Mouse (Mus musculus) kidney, embryonic 16.5 days (tissue): ENCODE data around the gene Cdc25a. TPM values are rescaled to one million over a fixed set of nuclear protein-coding genes. Genes with fewer than 3 reads are reported as not detected.

ENCODE experiments used
- ATAC-seq: fragments of 200-750 bp; cut with Nextera tagmentation; 2 replicates; pipeline ENCODE4 v1.8.0; 2017; ENCODE audit warnings: moderate TSS enrichment; ENCODE audit not compliant: low FRiP score, low TSS enrichment
- H3K27ac ChIP-seq: fragments of 300-500 bp; sonication (generic); 2 replicates; pipeline ENCODE4 v1.5.1; 2014; ENCODE audit warnings: low read length
- H3K27me3 ChIP-seq: fragments of 300-500 bp; sonication (generic); 2 replicates; pipeline ENCODE4 v1.6.1; 2014; ENCODE audit warnings: low read length, control low read depth, mixed read lengths; ENCODE audit not compliant: insufficient read depth
- H3K36me3 ChIP-seq: fragments of 300-500 bp; sonication (generic); 2 replicates; pipeline ENCODE4 v1.6.1; 2014; ENCODE audit warnings: low read length, control low read depth, mixed read lengths; ENCODE audit not compliant: insufficient read depth
- H3K4me1 ChIP-seq: fragments of 300-500 bp; sonication (generic); 2 replicates; pipeline ENCODE4 v1.6.1; 2014; ENCODE audit warnings: low read length, control low read depth, mixed read lengths; ENCODE audit not compliant: insufficient read depth
- H3K4me2 ChIP-seq: fragments of 300-500 bp; sonication (generic); replicated peaks from 2 replicates; pipeline ENCODE4 v1.6.1; 2014; ENCODE audit warnings: low read depth, low read length
- H3K4me3 ChIP-seq: fragments of 300-500 bp; sonication (generic); 2 replicates; pipeline ENCODE4 v1.5.1; 2014; ENCODE audit warnings: mild to moderate bottlenecking, low read length
- H3K9ac ChIP-seq: fragments of 300-500 bp; sonication (generic); replicated peaks from 2 replicates; pipeline ENCODE4 v1.6.1; 2014; ENCODE audit warnings: low read length
- H3K9me3 ChIP-seq: fragments of 300-500 bp; sonication (generic); 2 replicates; pipeline ENCODE4 v1.6.1; 2016; ENCODE audit warnings: low read length, control low read depth
- WGBS: fragments of 180-500 bp; shearing (Covaris S2); extraction: QIAGEN DNeasy Blood & Tissue Kit; methylation state at CpG from one replicate; pipeline ENCODE4 v1.1.7; 2014; 5-methylcytosine and 5-hydroxymethylcytosine counted together
- polyA plus RNA-seq: library from polyadenylated mRNA; unstranded; fragments of >200 nt; fragmentation: Nextera tagmentation; extraction: Ambion mirVana; gene quantifications from 2 replicates; pipeline ENCODE4 v1.2.1, GENCODE M21; 2015

Gene Cdc25a
- 24.3 and 28.0 TPM in 2 replicates for polyA plus RNA-seq

DNA sequence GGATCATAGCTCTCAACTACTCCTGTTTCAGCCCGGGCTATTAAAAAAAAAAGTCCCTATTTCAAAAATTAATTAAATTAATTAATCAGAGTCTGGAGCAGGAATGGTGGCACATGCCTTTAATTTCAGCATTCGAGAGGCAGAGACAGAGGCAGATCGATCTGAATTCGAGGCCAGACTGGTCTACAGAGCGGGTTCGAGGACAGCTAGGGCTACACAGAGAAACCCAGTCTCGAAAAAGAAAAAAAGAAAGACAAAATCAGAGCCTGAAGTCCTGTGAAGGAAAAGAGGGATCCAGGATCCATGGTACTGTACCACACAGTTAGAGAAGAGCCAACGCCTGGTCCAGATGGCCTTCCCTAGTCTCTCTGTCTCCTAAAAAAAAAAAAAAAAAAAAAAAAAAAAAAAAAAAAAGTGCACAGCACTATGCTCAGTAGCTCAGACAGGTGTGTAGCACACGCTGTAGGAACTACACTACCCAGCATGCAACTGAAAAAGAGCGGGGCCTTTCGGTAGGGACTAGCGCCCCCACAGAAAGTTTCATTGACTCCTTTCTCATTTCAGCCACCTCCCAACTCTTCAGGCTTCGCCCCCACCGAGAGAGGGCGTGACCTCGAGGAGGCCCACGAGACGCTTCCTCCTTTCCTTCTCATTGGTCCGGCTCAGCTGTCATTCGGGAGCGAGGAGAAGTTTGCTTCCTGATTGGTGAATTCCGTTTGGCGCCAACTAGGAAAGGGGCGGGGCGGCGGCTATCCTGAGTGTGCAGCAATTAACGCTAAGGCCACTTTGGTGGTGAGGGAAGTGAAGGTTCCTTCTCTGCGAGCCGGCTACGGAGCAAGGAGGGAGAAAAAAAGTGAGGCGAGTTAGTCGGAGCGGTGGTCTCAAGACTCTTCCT, at the start of gene Cdc25a:
Gene Cdc25a (plus strand): TSS at position 783 of the 895 bp plus-strand sequence.
- no peaks in the 10 kb centered on the region for H3K27me3 ChIP-seq
- H3K4me2 ChIP-seq, result peak within 1 kb of the TSS; percentile 81
- H3K9me3 ChIP-seq, result no peaks in the 10 kb centered on the region
- ATAC-seq, result peak; percentile 94
- peak within 1 kb of the TSS; percentile 94 for H3K27ac ChIP-seq
- 7% methylated on average over 33 of the region's 33 CpGs for WGBS
- peaks cover 22% of the 10 kb centered on the region for H3K4me1 ChIP-seq
- peak within 1 kb of the TSS; percentile 93 for H3K9ac ChIP-seq
- peak within 1 kb of the TSS; percentile 81 for H3K4me3 ChIP-seq
- H3K36me3 ChIP-seq, result peaks cover 24% of the 10 kb centered on the region

DNA sequence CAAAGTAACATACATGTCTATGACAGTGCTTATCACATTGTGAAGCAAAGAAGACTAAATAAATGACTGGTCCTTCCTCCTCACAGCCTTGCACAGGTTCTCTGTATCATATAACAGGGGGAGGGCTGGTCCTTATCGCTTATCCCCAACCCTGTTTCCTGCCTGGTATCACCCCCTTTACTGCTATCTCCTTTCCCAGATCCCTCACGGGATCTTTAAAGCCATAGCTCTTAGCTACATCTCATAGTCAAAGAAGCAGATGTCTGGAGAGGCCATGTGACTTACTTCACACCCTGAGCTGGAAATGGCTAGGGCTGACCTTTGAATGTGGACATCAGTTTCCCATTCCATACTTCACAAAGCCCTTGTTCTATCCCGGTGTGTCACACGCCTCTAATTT, 49.6 kb upstream of the Cdc25a start:
- ATAC-seq, result no peak
- peaks cover 5% of the 10 kb centered on the region for H3K36me3 ChIP-seq
- H3K4me1 ChIP-seq, result no peaks in the 10 kb centered on the region

DNA sequence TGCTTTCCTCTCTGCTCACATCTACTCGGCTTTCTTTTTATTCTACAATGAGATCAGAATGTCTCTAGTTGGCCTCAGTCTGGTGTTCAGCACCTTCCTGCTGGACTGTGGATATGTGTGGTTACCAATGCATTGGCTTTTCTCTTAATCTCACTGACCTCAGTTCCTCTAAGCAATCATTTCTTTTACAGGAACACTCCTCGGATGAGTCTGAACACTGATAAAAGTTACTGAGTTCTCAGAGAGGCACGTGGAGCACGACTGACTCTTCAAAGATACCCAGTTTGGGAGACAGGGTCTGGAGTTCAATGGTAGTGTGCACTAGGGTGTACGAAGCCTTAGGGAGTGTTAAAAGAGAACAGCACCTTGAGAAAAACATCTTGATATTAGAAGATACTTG, 49.2 kb upstream of the Cdc25a start:
- no peaks in the 10 kb centered on the region for H3K9me3 ChIP-seq
- ATAC-seq, result no peak
- H3K27ac ChIP-seq, result no peak overlapping the region
- H3K4me2 ChIP-seq, result no peak overlapping the region
- 76% methylated on average over 5 of the region's 5 CpGs for WGBS
- H3K9ac ChIP-seq, result no peak overlapping the region
- H3K4me3 ChIP-seq, result no peak overlapping the region
- no peaks in the 10 kb centered on the region for H3K4me1 ChIP-seq
- H3K36me3 ChIP-seq, result peaks cover 5% of the 10 kb centered on the region
- H3K27me3 ChIP-seq, result no peaks in the 10 kb centered on the region

More for the DNA sequence above, 49.6 kb upstream of the Cdc25a start:
- WGBS, result 57% methylated on average over 4 of the region's 4 CpGs
- Histone ChIP-seq H3K9me3 (no peaks in the 10 kb centered on the region), H3K27ac (no peak overlapping the region), H3K4me3 (no peak overlapping the region), H3K9ac (no peak overlapping the region), H3K4me2 (no peak overlapping the region), H3K27me3 (no peaks in the 10 kb centered on the region)

DNA sequence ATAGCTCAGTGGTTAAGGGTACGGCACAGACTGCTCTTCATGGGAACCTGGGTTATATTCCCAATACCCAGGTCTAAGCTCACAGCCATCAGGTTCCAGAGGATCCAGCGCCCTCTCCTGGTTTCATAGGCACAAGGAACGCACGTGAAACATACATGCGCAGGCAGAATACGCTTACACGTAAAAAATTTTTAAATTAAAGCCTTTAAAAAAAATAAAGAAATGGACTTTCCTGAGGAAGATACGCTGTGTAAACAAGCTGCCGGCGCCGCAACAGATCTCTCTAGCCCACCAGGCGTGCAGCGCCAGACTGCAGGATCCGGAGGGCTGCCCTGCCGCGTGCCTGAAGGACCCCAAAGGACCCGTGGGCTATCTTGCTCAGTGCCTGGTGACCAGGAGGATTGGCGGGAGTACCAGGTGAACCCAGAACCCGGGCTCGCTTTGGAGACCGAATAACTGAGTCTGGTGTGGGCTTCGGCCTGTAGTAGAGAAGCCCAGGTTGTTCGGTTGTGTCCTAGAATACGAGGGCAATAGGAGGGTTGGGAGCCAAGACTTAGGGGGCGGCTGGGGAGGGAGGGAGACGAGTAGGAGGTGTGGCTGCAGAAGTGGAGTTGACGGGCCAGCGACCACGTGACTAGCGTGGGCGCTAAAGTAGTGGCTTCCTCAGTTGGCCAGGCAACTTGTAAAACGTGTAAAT, 42.8 kb upstream of the Cdc25a start, which contains the start of gene Nme6:
Gene Nme6 (plus strand): TSS at position 359 of the 697 bp plus-strand sequence.
- peak; percentile 98 for ATAC-seq
- H3K9ac ChIP-seq, result peak within 1 kb of the TSS; percentile 76
- no peaks in the 10 kb centered on the region for H3K9me3 ChIP-seq
- H3K4me2 ChIP-seq, result peak within 1 kb of the TSS; percentile 82
- H3K4me3 ChIP-seq, result peak within 1 kb of the TSS; percentile 61
- peaks cover 13% of the 10 kb centered on the region for H3K36me3 ChIP-seq
- H3K4me1 ChIP-seq, result peaks cover 8% of the 10 kb centered on the region
- peak within 1 kb of the TSS; percentile 76 for H3K27ac ChIP-seq
- no peaks in the 10 kb centered on the region for H3K27me3 ChIP-seq
- under 1% methylated on average over 32 of the region's 32 CpGs for WGBS

DNA sequence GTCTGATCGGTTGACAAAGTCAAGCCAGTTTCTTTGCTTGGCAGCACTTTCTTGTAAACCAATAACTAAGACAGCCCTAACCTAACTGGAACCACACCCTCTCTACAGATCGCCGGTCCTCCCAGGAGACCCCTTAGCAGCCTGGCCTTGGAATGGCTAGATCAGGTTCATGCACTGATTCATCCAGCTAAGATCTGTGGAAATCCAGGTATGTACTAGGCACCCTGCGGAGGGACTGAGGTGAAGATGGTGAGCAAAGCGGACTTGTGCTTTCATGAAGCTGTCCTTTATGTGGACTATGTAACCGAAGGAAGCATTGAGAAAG, 42.3 kb upstream of the Cdc25a start:
- H3K27ac ChIP-seq, result peak overlapping the region; percentile 76; the same call in 1 of the 2 replicates
- H3K9ac ChIP-seq, result peak overlapping the region; percentile 76
- H3K4me3 ChIP-seq, result peak overlapping the region; percentile 61
- peak overlapping the region; percentile 82 for H3K4me2 ChIP-seq
- H3K36me3 ChIP-seq, result peaks cover 13% of the 10 kb centered on the region
- no peaks in the 10 kb centered on the region for H3K9me3 ChIP-seq
- ATAC-seq, result peak; percentile 78
- H3K4me1 ChIP-seq, result peaks cover 8% of the 10 kb centered on the region
- 11% methylated on average over 6 of the region's 6 CpGs for WGBS
- H3K27me3 ChIP-seq, result no peaks in the 10 kb centered on the region

DNA sequence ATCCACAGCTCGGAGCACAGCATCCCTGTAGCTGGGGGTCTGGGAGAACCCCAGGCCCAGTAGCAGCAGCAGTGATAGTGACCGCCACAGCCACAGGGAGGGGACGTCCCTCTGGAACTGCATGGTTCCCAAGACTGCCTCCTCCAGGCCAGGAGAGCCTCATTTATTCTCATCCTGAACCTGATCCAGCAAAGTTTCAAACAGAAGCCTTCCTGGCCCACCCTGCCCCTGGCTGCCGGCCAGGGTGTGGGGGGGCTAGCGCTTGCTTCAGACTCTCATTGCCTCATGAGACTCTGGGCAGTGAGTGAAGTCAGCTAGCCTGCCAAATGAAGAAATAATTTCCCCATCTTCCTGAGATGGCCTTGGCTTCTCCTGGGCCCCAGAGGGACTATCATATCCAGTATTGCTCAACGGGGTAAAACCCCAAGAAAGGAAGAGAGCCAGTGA, 26.0 kb upstream of the Cdc25a start, which contains the start of gene Camp:
Gene Camp (minus strand): TSS at position 306 of the 447 bp plus-strand sequence.
- Histone ChIP-seq H3K9ac (no peak within 1 kb of the TSS), H3K27me3 (no peaks in the 10 kb centered on the region), H3K36me3 (no peaks in the 10 kb centered on the region), H3K27ac (no peak within 1 kb of the TSS), H3K9me3 (no peaks in the 10 kb centered on the region), H3K4me2 (no peak within 1 kb of the TSS), H3K4me1 (no peaks in the 10 kb centered on the region), H3K4me3 (no peak within 1 kb of the TSS)
- ATAC-seq, result peak; percentile 61
- 50% methylated on average over 6 of the region's 6 CpGs for WGBS

DNA sequence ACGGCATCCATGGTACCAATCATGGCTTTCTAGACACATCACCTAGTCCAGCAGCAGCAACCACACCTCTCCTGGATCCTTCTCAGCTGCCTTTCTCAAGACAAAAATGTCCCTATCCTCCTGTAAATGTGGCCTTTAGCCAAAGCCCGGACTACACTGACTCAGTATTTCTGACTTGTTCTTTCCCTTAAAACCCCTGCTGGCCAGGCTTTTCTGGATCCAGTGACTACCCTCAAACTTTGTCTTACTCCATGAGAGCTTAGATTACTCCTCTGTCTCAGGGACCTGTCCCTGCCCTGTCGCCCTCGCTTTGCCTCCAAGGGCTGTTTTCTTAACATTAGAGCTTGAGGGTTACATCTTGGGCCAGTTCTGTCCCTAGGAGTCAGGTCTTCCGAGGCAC, 25.3 kb upstream of the Cdc25a start:
- Histone ChIP-seq H3K9me3 (no peaks in the 10 kb centered on the region), H3K4me2 (no peak overlapping the region), H3K9ac (no peak overlapping the region), H3K36me3 (no peaks in the 10 kb centered on the region), H3K4me1 (no peaks in the 10 kb centered on the region), H3K27ac (no peak overlapping the region), H3K27me3 (no peaks in the 10 kb centered on the region), H3K4me3 (no peak overlapping the region)
- ATAC-seq, result no peak
- 90% methylated on average over 5 of the region's 5 CpGs for WGBS

DNA sequence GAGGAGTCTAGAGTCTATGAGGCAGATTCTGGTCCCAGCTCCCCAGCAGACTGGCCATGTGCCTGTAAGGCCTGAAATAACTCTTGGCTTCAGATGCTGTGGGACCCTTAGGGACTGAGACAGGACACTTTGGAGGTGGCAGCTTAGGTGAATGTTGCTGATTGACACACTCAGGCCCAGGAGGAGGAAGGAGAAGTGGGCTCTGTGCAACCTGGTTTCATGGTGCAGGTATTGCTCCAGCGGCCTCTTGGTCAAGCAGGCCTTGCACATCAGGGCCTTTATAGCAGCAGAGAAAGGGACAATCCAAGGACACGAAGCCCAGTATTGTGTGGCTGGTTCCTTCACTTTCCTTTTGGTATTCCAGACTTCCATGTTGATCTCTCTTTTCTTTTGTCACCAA, 21.0 kb upstream of the Cdc25a start:
- no peaks in the 10 kb centered on the region for H3K9me3 ChIP-seq
- no peaks in the 10 kb centered on the region for H3K4me1 ChIP-seq
- H3K27ac ChIP-seq, result no peak overlapping the region
- H3K9ac ChIP-seq, result no peak overlapping the region
- WGBS, result 90% methylated on average over 2 of the region's 2 CpGs
- H3K36me3 ChIP-seq, result no peaks in the 10 kb centered on the region
- no peak overlapping the region for H3K4me3 ChIP-seq
- no peak overlapping the region for H3K4me2 ChIP-seq
- H3K27me3 ChIP-seq, result no peaks in the 10 kb centered on the region
- no peak for ATAC-seq

DNA sequence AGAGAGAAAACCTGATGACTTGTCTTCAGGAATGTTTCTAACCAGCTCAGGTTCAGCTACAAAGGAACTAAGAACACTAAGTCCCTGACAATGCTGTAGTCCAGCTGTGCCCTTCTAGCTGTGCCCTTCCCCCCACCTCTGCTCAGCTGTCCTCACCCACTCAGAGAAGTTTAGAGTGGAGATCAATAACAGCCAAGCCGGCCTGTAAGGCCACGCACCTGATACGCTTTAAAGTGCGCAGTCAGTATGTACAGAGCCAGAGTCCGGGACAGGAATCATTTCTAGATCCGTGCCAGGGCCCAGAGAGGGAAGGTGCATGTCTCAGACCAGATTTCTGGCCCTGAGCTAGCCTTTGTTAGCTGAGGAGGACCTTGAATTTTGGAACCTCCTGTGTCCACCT, 19.4 kb upstream of the Cdc25a start:
- H3K4me2 ChIP-seq, result no peak overlapping the region
- ATAC-seq, result no peak
- no peak overlapping the region for H3K9ac ChIP-seq
- no peaks in the 10 kb centered on the region for H3K9me3 ChIP-seq
- no peaks in the 10 kb centered on the region for H3K27me3 ChIP-seq
- H3K4me1 ChIP-seq, result no peaks in the 10 kb centered on the region
- no peak overlapping the region for H3K27ac ChIP-seq
- 86% methylated on average over 6 of the region's 6 CpGs for WGBS
- H3K4me3 ChIP-seq, result no peak overlapping the region
- no peaks in the 10 kb centered on the region for H3K36me3 ChIP-seq
